Mouse (Mus musculus) CH12.LX (cell line): Measurements from ENCODE around the gene Pax6. TPM values are rescaled to one million over a fixed set of nuclear protein-coding genes. Genes with fewer than 3 reads are reported as not detected.

Experiments used
- DNase-seq: peaks from one replicate; pipeline ENCODE4 v3.0.0-alpha.2; 2013; ENCODE audit errors: extremely low read depth
- H3K27ac ChIP-seq: 2 replicates; pipeline ENCODE4 v1.5.1; 2012; ENCODE audit warnings: low read depth, mild to moderate bottlenecking, control low read depth, moderate library complexity; ENCODE audit not compliant: insufficient read depth
- H3K27me3 ChIP-seq: replicated peaks from 2 replicates; pipeline ENCODE3; 2012; ENCODE audit warnings: inconsistent platforms
- H3K36me3 ChIP-seq, 2 experiments: replicated peaks in 1 of 2; 2 replicates each; pipeline versions ENCODE3 to v1.6.1; 2012; ENCODE audit warnings: inconsistent platforms in 1 of 2, low read length in 1 of 2, mild to moderate bottlenecking in 1 of 2, mixed read lengths in 1 of 2, moderate library complexity in 1 of 2; ENCODE audit not compliant: control insufficient read depth in 1 of 2, insufficient read depth in 1 of 2
- H3K4me1 ChIP-seq, 2 experiments: 2 replicates each; pipeline ENCODE4 v1.6.1; 2012; ENCODE audit warnings: inconsistent platforms in 1 of 2, moderate library complexity in 1 of 2; ENCODE audit not compliant: insufficient read depth in 2 of 2, control insufficient read depth in 1 of 2
- H3K4me2 ChIP-seq: 2 replicates; pipeline ENCODE4 v1.6.1; 2012; ENCODE audit warnings: low read depth, mild to moderate bottlenecking, control low read depth; ENCODE audit not compliant: poor library complexity, insufficient read depth, severe bottlenecking
- H3K4me3 ChIP-seq, 3 experiments: fragments of 150-350 bp in 1 of 3; sonication (generic) in 1 of 3; replicated peaks in 1 of 3; 2 replicates each; pipeline versions ENCODE3 to v1.5.1; 2011 to 2012; ENCODE audit warnings: low read depth in 2 of 3, low read length in 2 of 3, mild to moderate bottlenecking in 2 of 3, moderate library complexity in 2 of 3, control low read depth in 1 of 3, improper control_type of control experiment in 1 of 3, inconsistent platforms in 1 of 3, mixed read lengths in 1 of 3; ENCODE audit not compliant: poor library complexity in 1 of 3
- H3K79me2 ChIP-seq: replicated peaks from 2 replicates; pipeline ENCODE4 v1.6.1; 2012; ENCODE audit warnings: mild to moderate bottlenecking, moderate library complexity; ENCODE audit not compliant: control insufficient read depth, poor library complexity, insufficient read depth, severe bottlenecking; ENCODE audit errors: extremely low read depth
- H3K9ac ChIP-seq: 2 replicates; pipeline ENCODE4 v1.6.1; 2012; ENCODE audit warnings: low read depth, mild to moderate bottlenecking, control low read depth, moderate library complexity; ENCODE audit not compliant: insufficient read depth
- H3K9me3 ChIP-seq: replicated peaks from 2 replicates; pipeline ENCODE3; 2012; ENCODE audit warnings: low read length, inconsistent platforms, mixed read lengths
- BHLHE40 ChIP-seq: IDR thresholded peaks from 2 replicates; pipeline ENCODE4 v1.6.1; 2011; ENCODE audit warnings: mild to moderate bottlenecking, low read depth, low read length, improper control_type of control experiment
- CHD1 ChIP-seq: IDR thresholded peaks from 2 replicates; pipeline ENCODE4 v1.6.1; 2012; ENCODE audit warnings: low read depth, low read length, improper control_type of control experiment, inconsistent platforms
- CTCF ChIP-seq, 2 experiments: IDR thresholded peaks in 1 of 2; conservative IDR thresholded peaks in 1 of 2; 2 replicates each; pipeline ENCODE4 v1.5.1; 2011 to 2012; ENCODE audit warnings: low read depth in 2 of 2, low read length in 2 of 2, improper control_type of control experiment in 1 of 2, inconsistent platforms in 1 of 2, mild to moderate bottlenecking in 1 of 2, moderate library complexity in 1 of 2
- E2F4 ChIP-seq: IDR thresholded peaks from 2 replicates; pipeline ENCODE4 v1.6.1; 2011; ENCODE audit warnings: low read depth, low read length, improper control_type of control experiment; ENCODE audit not compliant: insufficient replicate concordance
- ELF1 ChIP-seq: IDR thresholded peaks from 2 replicates; pipeline ENCODE4 v1.6.1; 2014; ENCODE audit warnings: low read depth, mild to moderate bottlenecking, inconsistent platforms, low read length, improper control_type of control experiment
- JUN ChIP-seq: IDR thresholded peaks from 2 replicates; pipeline ENCODE4 v1.6.1; 2011; ENCODE audit warnings: low read depth, mild to moderate bottlenecking, low read length, improper control_type of control experiment, moderate library complexity; ENCODE audit not compliant: insufficient read depth
- JUND ChIP-seq: conservative IDR thresholded peaks from 2 replicates; pipeline ENCODE4 v1.6.1; 2011; ENCODE audit warnings: low read depth, low read length, improper control_type of control experiment
- KAT2A ChIP-seq: IDR thresholded peaks from 2 replicates; pipeline ENCODE4 v1.6.1; 2012; ENCODE audit warnings: low read length, improper control_type of control experiment, inconsistent platforms; ENCODE audit not compliant: insufficient replicate concordance
- MAFK ChIP-seq: IDR thresholded peaks from 2 replicates; pipeline ENCODE4 v1.6.1; 2011; ENCODE audit warnings: low read length, improper control_type of control experiment; ENCODE audit not compliant: insufficient replicate concordance
- MEF2A ChIP-seq: IDR thresholded peaks from 2 replicates; pipeline ENCODE4 v1.6.1; 2014; ENCODE audit warnings: low read depth, mild to moderate bottlenecking, inconsistent platforms, low read length, improper control_type of control experiment, borderline replicate concordance
- MXI1 ChIP-seq: IDR thresholded peaks from 2 replicates; pipeline ENCODE4 v1.6.1; 2011; ENCODE audit warnings: mild to moderate bottlenecking, low read depth, low read length, improper control_type of control experiment
- NELFE ChIP-seq: IDR thresholded peaks from 2 replicates; pipeline ENCODE4 v1.6.1; 2011; ENCODE audit warnings: low read depth, low read length, improper control_type of control experiment
- NRF1 ChIP-seq: IDR thresholded peaks from 2 replicates; pipeline ENCODE4 v1.6.1; 2014; ENCODE audit warnings: low read depth, mild to moderate bottlenecking, inconsistent platforms, low read length, improper control_type of control experiment, moderate library complexity
- PAX5 ChIP-seq: IDR thresholded peaks from 2 replicates; pipeline ENCODE4 v1.6.1; 2012; ENCODE audit warnings: low read length, inconsistent platforms, mixed read lengths
- RAD21 ChIP-seq: IDR thresholded peaks from 2 replicates; pipeline ENCODE4 v1.6.1; 2011; ENCODE audit warnings: low read depth, mild to moderate bottlenecking, low read length, improper control_type of control experiment, moderate library complexity
- SIN3A ChIP-seq: IDR thresholded peaks from 2 replicates; pipeline ENCODE4 v1.6.1; 2012; ENCODE audit warnings: low read length, improper control_type of control experiment, inconsistent platforms
- SMC3 ChIP-seq: IDR thresholded peaks from 2 replicates; pipeline ENCODE4 v1.6.1; 2011; ENCODE audit warnings: low read depth, low read length, improper control_type of control experiment
- TBP ChIP-seq: conservative IDR thresholded peaks from 2 replicates; pipeline ENCODE4 v1.6.1; 2011; ENCODE audit warnings: low read depth, low read length, improper control_type of control experiment
- TCF12 ChIP-seq: IDR thresholded peaks from 2 replicates; pipeline ENCODE4 v1.6.1; 2014; ENCODE audit warnings: low read depth, mild to moderate bottlenecking, inconsistent platforms, low read length, improper control_type of control experiment
- UBTF ChIP-seq: IDR thresholded peaks from 2 replicates; pipeline ENCODE4 v1.6.1; 2012; ENCODE audit warnings: low read depth, mild to moderate bottlenecking, inconsistent platforms, low read length, improper control_type of control experiment, moderate library complexity
- USF1 ChIP-seq: IDR thresholded peaks from 2 replicates; pipeline ENCODE4 v1.6.1; 2014; ENCODE audit warnings: low read depth, mild to moderate bottlenecking, inconsistent platforms, low read length, improper control_type of control experiment
- ZNF384 ChIP-seq: IDR thresholded peaks from 2 replicates; pipeline ENCODE4 v1.6.1; 2012; ENCODE audit warnings: low read depth, low read length, improper control_type of control experiment, inconsistent platforms
- dilution Hi-C: fragments of 300-500 bp; cut with MboI; formaldehyde crosslinking; loops from 2 replicates; pipeline ENCODE4 v1.14.3; 2020; ENCODE audit warnings: low sequenced_read_pairs; ENCODE audit not compliant: extremely low pct_unique_long_range_greater_than_20kb, extremely low pct_ligation_motif_present
- in situ Hi-C: fragments of 300-500 bp; cut with MboI; formaldehyde crosslinking; loops from 3 replicates; pipeline ENCODE4 v1.14.3; 2019; ENCODE audit warnings: low sequenced_read_pairs, low pct_ligation_motif_present, low pct_unique_long_range_greater_than_20kb, mixed read lengths
- polyA plus RNA-seq: library from polyadenylated mRNA; unstranded; fragments of >175 nt; gene quantifications from 2 replicates; pipeline ENCODE4 v1.2.1, GENCODE M21; 2012; ENCODE audit warnings: low read depth; ENCODE audit not compliant: insufficient read length
- total RNA-seq, 2 experiments: library from RNA; depleted of rRNA; stranded (reverse); fragments of 300-350 nt in 1 of 2; fragments of >200 nt in 1 of 2; gene quantifications; 2 replicates each; pipeline ENCODE4 v1.2.3; 2012 to 2014

Gene Pax6
- total and polyA plus RNA-seq, 3 experiments = 0.17 to 0.30 TPM; not detected in 1

GRCm38 (mm10) chr2:105679331-105679730 is 10.6 kb downstream of the Pax6 start:
- peaks cover 40% of the 10 kb centered on the region for H3K27me3 ChIP-seq
- H3K4me3 ChIP-seq = no peak overlapping the region
- peaks cover 2 to 10% of the 10 kb centered on the region in 2 experiments; a peak in 2 of 4 replicates for H3K4me1 ChIP-seq
- dilution Hi-C loops = no loop called here
- no peaks in the 10 kb centered on the region for H3K79me2 ChIP-seq
- H3K36me3 ChIP-seq = no peaks in the 10 kb centered on the region
- no peak for TF ChIP-seq NELFE
- no peak for TF ChIP-seq MEF2A
- no peak for TF ChIP-seq USF1
- TF ChIP-seq MXI1 = no peak
- no peak for TF ChIP-seq MAFK
- no peak for TF ChIP-seq ELF1
- TF ChIP-seq CHD1 = no peak
- TF ChIP-seq KAT2A = no peak
- TF ChIP-seq TCF12 = no peak
- TF ChIP-seq UBTF = no peak
- no peak for TF ChIP-seq SIN3A
- no peak for TF ChIP-seq JUN
- no peak for TF ChIP-seq SMC3
- no peak for TF ChIP-seq CTCF (conservative IDR thresholded peaks at IDR 0.05 in 1 of 2, IDR thresholded peaks at IDR 0.05 in 1 of 2; ENCODE audit: low read depth in 2 of 2, low read length in 2 of 2)
- TF ChIP-seq RAD21 = no peak
- no peak for TF ChIP-seq JUND
- no peak for TF ChIP-seq BHLHE40
- TF ChIP-seq, all 38 proteins: peak for 0
- H3K9ac ChIP-seq = no peak overlapping the region
- in situ Hi-C loops = no loop called here
- H3K9me3 ChIP-seq = peaks cover 8% of the 10 kb centered on the region
- H3K27ac ChIP-seq = no peak overlapping the region
- no peak overlapping the region for H3K4me2 ChIP-seq
- DNase-seq = no peak

GRCm38 (mm10) chr2:105680146-105680998 is 11.7 kb downstream of the Pax6 start:
- no peak overlapping the region for H3K9ac ChIP-seq
- in situ Hi-C loops (no loop called here), dilution Hi-C loops (no loop called here)
- peaks cover 31% of the 10 kb centered on the region for H3K27me3 ChIP-seq
- H3K4me3 ChIP-seq = no peak overlapping the region
- no peaks in the 10 kb centered on the region for H3K79me2 ChIP-seq
- H3K4me2 ChIP-seq = no peak overlapping the region
- no peak for TF ChIP-seq UBTF
- TF ChIP-seq NRF1 = no peak
- no peak for TF ChIP-seq CTCF (conservative IDR thresholded peaks at IDR 0.05 in 1 of 2, IDR thresholded peaks at IDR 0.05 in 1 of 2; ENCODE audit: low read depth in 2 of 2, low read length in 2 of 2)
- no peak for TF ChIP-seq E2F4
- TF ChIP-seq PAX5 = no peak
- TF ChIP-seq ZNF384 = no peak
- no peak for TF ChIP-seq TBP
- no peak for TF ChIP-seq BHLHE40
- H3K27ac ChIP-seq = no peak overlapping the region
- no peak for DNase-seq
- H3K9me3 ChIP-seq = peaks cover 2% of the 10 kb centered on the region
- peaks cover 2 to 10% of the 10 kb centered on the region in 2 experiments; a peak in 2 of 4 replicates for H3K4me1 ChIP-seq
- no peaks in the 10 kb centered on the region for H3K36me3 ChIP-seq
